In the genomic region with DNA sequence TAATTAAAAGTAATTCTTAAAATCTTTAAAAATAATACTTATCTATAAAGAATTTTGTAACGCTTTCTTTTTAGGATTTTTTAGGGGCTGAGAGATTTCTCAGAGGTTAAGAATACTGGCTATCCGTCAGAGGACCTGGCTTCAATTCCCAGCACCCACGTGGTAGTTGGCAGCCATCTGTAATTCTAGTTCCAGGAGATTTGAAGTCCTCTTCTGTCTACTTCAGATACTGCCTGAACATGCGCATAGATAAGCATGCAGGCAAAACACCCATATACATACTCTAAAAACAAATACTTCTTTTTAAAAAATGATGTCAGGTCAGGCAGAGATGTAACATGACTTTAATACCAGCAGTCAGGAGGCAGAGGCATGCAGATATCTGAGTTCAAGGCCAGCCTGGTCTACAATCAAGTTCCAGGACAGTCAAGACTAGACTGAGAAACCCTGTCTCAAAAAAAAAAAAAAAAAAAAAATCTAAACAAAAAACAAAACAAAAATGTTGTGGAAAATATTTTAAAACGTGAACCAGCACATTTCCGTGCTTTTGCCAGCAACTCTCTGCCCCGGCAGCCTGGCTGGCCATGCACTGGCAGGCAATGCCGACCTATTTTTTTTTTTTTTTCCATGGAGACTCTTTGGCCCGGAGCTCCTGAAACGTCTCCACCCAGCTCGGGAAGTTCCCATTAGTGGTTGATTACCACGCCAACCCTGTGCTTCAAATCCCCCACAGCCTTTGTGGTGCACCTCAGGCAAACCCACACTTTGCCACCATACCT, we compare ENCODE assay signal across 27 mouse cellular contexts. TPM values are rescaled to one million over a fixed set of nuclear protein-coding genes. Genes with fewer than 3 reads are reported as not detected.
DNase-seq lines count a peak whose midpoint lies in the region; TF ChIP-seq lines count a peak whose summit lies in the region.
"Had no signal": no experiment of that assay in that cellular context is flagged by ENCODE, and none has a peak within 500 bp of the region (broad histone marks: within the 10 kb centered on the region; RNA-seq: fewer than 3 reads in every experiment).

No protein-coding gene starts in this region.

- in situ Hi-C loops in CH12.LX (cut with MboI; ENCODE audit: low pct_ligation_motif_present, low pct_unique_long_range_greater_than_20kb, low sequenced_read_pairs) = no loop called here

- H3K9me3 ChIP-seq in CH12.LX (replicated peaks; ENCODE audit: low read length) (peaks cover 6% of the 10 kb centered on the region), ES-Bruce4 (replicated peaks; ENCODE audit: control insufficient read depth, insufficient read depth, low read length, poor library complexity, severe bottlenecking) (no peaks in the 10 kb centered on the region), MEL (replicated peaks; ENCODE audit: insufficient read depth, low read length) (no peaks in the 10 kb centered on the region)
- no peaks in the 10 kb centered on the region for H3K9me3 ChIP-seq in hindbrain, embryonic 10.5 days
- H3K9me3 ChIP-seq: embryonic facial prominence, embryonic 10.5 days; embryonic facial prominence, embryonic 13.5 days; forebrain, embryonic 12.5 days; forebrain, embryonic 15.5 days; heart, embryonic 10.5 days; heart, embryonic 13.5 days; hindbrain, embryonic 13.5 days; intestine, embryonic 15.5 days had no signal

- H3K9ac ChIP-seq in CH12.LX (ENCODE audit: insufficient read depth, low read depth) (no peak overlapping the region), ES-Bruce4 (ENCODE audit: low read depth, poor library complexity, severe bottlenecking) (peak overlapping the region; percentile 51; the same call in 1 of the 2 replicates), MEL (ENCODE audit: control insufficient read depth, low read depth, low read length, poor library complexity, severe bottlenecking) (peak overlapping the region; percentile 74)
- H3K9ac ChIP-seq: embryonic facial prominence, embryonic 13.5 days; forebrain, embryonic 12.5 days; forebrain, embryonic 15.5 days; heart, embryonic 13.5 days; hindbrain, embryonic 13.5 days; intestine, embryonic 15.5 days had no signal

- 90% methylated on average over 12 of the region's 12 CpGs for WGBS in hindbrain, embryonic 10.5 days

- H3K27me3 ChIP-seq in CH12.LX (replicated peaks) (no peaks in the 10 kb centered on the region), ES-Bruce4 (ENCODE audit: control insufficient read depth, insufficient read depth, low read length, poor library complexity, severe bottlenecking) (no peaks in the 10 kb centered on the region), MEL (ENCODE audit: control insufficient read depth in 1 of 2, insufficient read depth in 2 of 2, low read length in 2 of 2) (peaks cover 2 to 4% of the 10 kb centered on the region in 2 experiments; a peak in 3 of 4 replicates)
- no peaks in the 10 kb centered on the region for H3K27me3 ChIP-seq in hindbrain, embryonic 10.5 days (ENCODE audit: insufficient read depth, poor library complexity, severe bottlenecking)
- H3K27me3 ChIP-seq: embryonic facial prominence, embryonic 13.5 days; forebrain, embryonic 12.5 days; forebrain, embryonic 15.5 days; heart, embryonic 13.5 days; hindbrain, embryonic 13.5 days; intestine, embryonic 15.5 days had no signal

- H3K27ac ChIP-seq in CH12.LX (ENCODE audit: insufficient read depth, low read depth) = no peak overlapping the region
- H3K27ac ChIP-seq in ES-Bruce4 (ENCODE audit: insufficient read depth, low read length) = no peak overlapping the region
- H3K27ac ChIP-seq in MEL (ENCODE audit: control insufficient read depth, low read depth, low read length) = peak overlapping the region; percentile 55
- H3K27ac ChIP-seq in hindbrain, embryonic 10.5 days = no peak overlapping the region
- H3K27ac ChIP-seq: embryonic facial prominence, embryonic 10.5 days; embryonic facial prominence, embryonic 13.5 days; forebrain, embryonic 12.5 days; forebrain, embryonic 15.5 days; heart, adult 2 months; heart, embryonic 10.5 days; heart, embryonic 13.5 days; hindbrain, embryonic 13.5 days; intestine, embryonic 15.5 days had no signal

- peaks cover 0 to 3% of the 10 kb centered on the region in 2 experiments; a peak in 1 of 4 replicates for H3K4me1 ChIP-seq in CH12.LX (ENCODE audit: control insufficient read depth in 1 of 2, insufficient read depth in 2 of 2)
- H3K4me1 ChIP-seq in ES-Bruce4 (ENCODE audit: control insufficient read depth, insufficient read depth, low read length) = peaks cover 1% of the 10 kb centered on the region
- H3K4me1 ChIP-seq in MEL (ENCODE audit: control insufficient read depth in 1 of 2, insufficient read depth in 2 of 2, low read length in 2 of 2) = no peaks in the 10 kb centered on the region; a peak in 1 of 4 replicates
- no peaks in the 10 kb centered on the region for H3K4me1 ChIP-seq in hindbrain, embryonic 10.5 days (replicated peaks)
- H3K4me1 ChIP-seq: embryonic facial prominence, embryonic 10.5 days; embryonic facial prominence, embryonic 13.5 days; forebrain, embryonic 12.5 days; forebrain, embryonic 15.5 days; heart, embryonic 10.5 days; heart, embryonic 13.5 days; hindbrain, embryonic 13.5 days; intestine, embryonic 15.5 days had no signal

- TF ChIP-seq POLR2A in CH12.LX (IDR thresholded peaks at IDR 0.05; ENCODE audit: low read depth, low read length) (no peak), ES-Bruce4 (IDR thresholded peaks at IDR 0.05; ENCODE audit: insufficient read depth, low read length) (no peak), MEL (IDR thresholded peaks at IDR 0.05; ENCODE audit: control insufficient read depth in 1 of 2, insufficient read depth in 1 of 2, low read depth in 1 of 2, low read length in 2 of 2, poor library complexity in 1 of 2) (no peak)

- TF ChIP-seq EP300 in CH12.LX (IDR thresholded peaks at IDR 0.05; ENCODE audit: low read length) (no peak; the same call in 1 of the 2 replicates), ES-Bruce4 (IDR thresholded peaks at IDR 0.05; ENCODE audit: insufficient read depth, low read depth, low read length) (no peak), MEL (IDR thresholded peaks at IDR 0.05; ENCODE audit: low read depth in 1 of 2, low read length in 2 of 2) (peak; percentile 7 to 30; a peak in 2 of 4 replicates)

- H3K4me3 ChIP-seq in CH12.LX (replicated peaks in 1 of 3; ENCODE audit: low read depth in 2 of 3, low read length in 2 of 3, poor library complexity in 1 of 3) (no peak overlapping the region), ES-Bruce4 (ENCODE audit: low read depth, low read length) (peak overlapping the region; percentile 59), MEL (ENCODE audit: control insufficient read depth in 1 of 2, insufficient read depth in 1 of 2, low read depth in 2 of 2, low read length in 2 of 2) (peak overlapping the region; percentile 61 to 66)
- no peak overlapping the region for H3K4me3 ChIP-seq in hindbrain, embryonic 10.5 days
- H3K4me3 ChIP-seq: embryonic facial prominence, embryonic 10.5 days; embryonic facial prominence, embryonic 13.5 days; erythroblast, embryonic 14.5 days; forebrain, embryonic 12.5 days; forebrain, embryonic 15.5 days; heart, adult 2 months; heart, embryonic 10.5 days; heart, embryonic 13.5 days; hindbrain, embryonic 13.5 days; intestine, embryonic 15.5 days had no signal

- peak overlapping the region; percentile 25 for H3K4me2 ChIP-seq in CH12.LX (ENCODE audit: insufficient read depth, low read depth, poor library complexity, severe bottlenecking)
- H3K4me2 ChIP-seq: embryonic facial prominence, embryonic 13.5 days; forebrain, embryonic 12.5 days; forebrain, embryonic 15.5 days; heart, embryonic 13.5 days; hindbrain, embryonic 13.5 days; intestine, embryonic 15.5 days had no signal

- dilution Hi-C loops in CH12.LX (cut with MboI; ENCODE audit: extremely low pct_ligation_motif_present, extremely low pct_unique_long_range_greater_than_20kb, low sequenced_read_pairs) = no loop called here

- no peak for TF ChIP-seq RAD21 in CH12.LX (IDR thresholded peaks at IDR 0.05; ENCODE audit: low read depth, low read length)
- no peak for TF ChIP-seq RAD21 in MEL (IDR thresholded peaks at IDR 0.05; ENCODE audit: low read depth, low read length)

- H3K36me3 ChIP-seq in CH12.LX (replicated peaks in 1 of 2; ENCODE audit: control insufficient read depth in 1 of 2, insufficient read depth in 1 of 2, low read length in 1 of 2) (no peaks in the 10 kb centered on the region), ES-Bruce4 (ENCODE audit: control insufficient read depth, insufficient read depth, low read length, poor library complexity, severe bottlenecking) (no peaks in the 10 kb centered on the region), MEL (ENCODE audit: control insufficient read depth in 1 of 2, insufficient read depth in 2 of 2, low read length in 2 of 2) (peaks cover 0 to 5% of the 10 kb centered on the region in 2 experiments; a peak in 2 of 4 replicates)
- H3K36me3 ChIP-seq in hindbrain, embryonic 10.5 days = no peaks in the 10 kb centered on the region
- H3K36me3 ChIP-seq: embryonic facial prominence, embryonic 10.5 days; embryonic facial prominence, embryonic 13.5 days; forebrain, embryonic 12.5 days; forebrain, embryonic 15.5 days; heart, embryonic 10.5 days; heart, embryonic 13.5 days; hindbrain, embryonic 13.5 days; intestine, embryonic 15.5 days had no signal

- H3K79me2 ChIP-seq in CH12.LX (replicated peaks; ENCODE audit: control insufficient read depth, extremely low read depth, insufficient read depth, poor library complexity, severe bottlenecking) (no peaks in the 10 kb centered on the region), MEL (ENCODE audit: control insufficient read depth, insufficient read depth, low read length, poor library complexity) (no peaks in the 10 kb centered on the region; the same call in 1 of the 2 replicates)

- DNase-seq in CH12.LX (ENCODE audit: extremely low read depth) (no peak), MEL (ENCODE audit: low read depth, low spot score) (peak; percentile 50)
- DNase-seq in kidney, postnatal 14 days = no peak
- DNase-seq in hindbrain, embryonic 10.5 days (ENCODE audit: low spot score) = no peak
- no peak for DNase-seq in kidney, adult 11 months
- DNase-seq: adrenal gland, adult 8-10 months; adrenal gland, postnatal 25 days; B cell, adult 2 months; cerebellum, adult 11-12 months; cerebellum, adult 8-10 months; cerebellum, postnatal 10 days; cerebellum, postnatal 36 days; embryo, embryonic 11 days; gastrocnemius, postnatal 10 days; gastrocnemius, postnatal 36 days; heart, adult 2 months; kidney, adult 18-20 months had no signal

- TF ChIP-seq CTCF in CH12.LX (conservative IDR thresholded peaks at IDR 0.05 in 1 of 2, IDR thresholded peaks at IDR 0.05 in 1 of 2; ENCODE audit: low read depth in 2 of 2, low read length in 2 of 2) (no peak), ES-Bruce4 (IDR thresholded peaks at IDR 0.05; ENCODE audit: low read depth, low read length) (no peak), MEL (IDR thresholded peaks at IDR 0.05 in 2 of 3, conservative IDR thresholded peaks at IDR 0.05 in 1 of 3; ENCODE audit: control insufficient read depth in 1 of 3, insufficient read depth in 1 of 3, low read depth in 2 of 3, low read length in 3 of 3, poor library complexity in 1 of 3, severe bottlenecking in 1 of 3) (no peak)

RNA-seq across cellular contexts. Expression of gene Tbc1d15, which starts 19.5 kb away (rescaled TPM):
- 10.5 and 13.4 TPM in 2 replicates for total RNA-seq in CH12.LX (2012; rRNA removed)
- total RNA-seq in CH12.LX (2014; rRNA removed) = 21.4 and 23.3 TPM in 2 replicates
- 59.5 and 75.6 TPM in 2 replicates for polyA plus RNA-seq in CH12.LX (2012; ENCODE audit: insufficient read length, low read depth)
- polyA plus RNA-seq in ES-Bruce4 (2011; ENCODE audit: insufficient read depth, insufficient read length, low read depth, missing spikeins) = 183 and 198 TPM in 2 replicates
- total RNA-seq in MEL (2012; rRNA removed) = 9.4 and 13.4 TPM in 2 replicates
- 10 to 100 TPM in 1 of 2 experiments, not detected in 1; 46.4 TPM for polyA plus RNA-seq in MEL (2012; ENCODE audit: insufficient read depth in 1 of 2, insufficient read length in 2 of 2, low read depth in 1 of 2, low replicate concordance in 2 of 2, missing spikeins in 1 of 2)
- polyA plus RNA-seq in hindbrain, embryonic 10.5 days (2016; fragmentation: Nextera tagmentation; extraction: Ambion mirVana) = 39.0 and 50.0 TPM in 2 replicates

RNA-seq across cellular contexts. Expression of gene Rab21, which starts 44.6 kb away (rescaled TPM):
- 45.0 and 55.6 TPM in 2 replicates for total RNA-seq in CH12.LX (2012; rRNA removed)
- total RNA-seq in CH12.LX (2014; rRNA removed) = 57.4 and 57.9 TPM in 2 replicates
- 52.8 and 58.4 TPM in 2 replicates for polyA plus RNA-seq in CH12.LX (2012; ENCODE audit: insufficient read length, low read depth)
- 37.2 and 46.8 TPM in 2 replicates for polyA plus RNA-seq in ES-Bruce4 (2011; ENCODE audit: insufficient read depth, insufficient read length, low read depth, missing spikeins)
- total RNA-seq in MEL (2012; rRNA removed) = 12.9 and 15.5 TPM in 2 replicates
- polyA plus RNA-seq in MEL (2012; ENCODE audit: insufficient read depth in 1 of 2, insufficient read length in 2 of 2, low read depth in 1 of 2, low replicate concordance in 2 of 2, missing spikeins in 1 of 2) = 10 to 100 TPM; 20.9 to 31.5 TPM
- polyA plus RNA-seq in hindbrain, embryonic 10.5 days (2016; fragmentation: Nextera tagmentation; extraction: Ambion mirVana) = 3.4 and 3.8 TPM in 2 replicates

Comparison
In these comparisons a context has a peak if more than half of its experiments do, and no peak if none do; other contexts are left out.
1. H3K4me3 ChIP-seq: peak in ES-Bruce4 (single experiment) and MEL (2 of 2); none in CH12.LX (0 of 3) and hindbrain, embryonic 10.5 days (single experiment).
2. Of the 35 proteins assayed by ChIP-seq in both MEL and CH12.LX: peak only in MEL: EP300, MAX, MXI1, MYC, NRF1, TBP and 1 more; only in CH12.LX: BHLHE40; in both: ZNF384; in neither: 26.